Mouse (Mus musculus): Measurements from ENCODE around the gene Faah. TPM values are rescaled to one million over a fixed set of nuclear protein-coding genes. Genes with fewer than 3 reads are reported as not detected.

Faah gene
- 0.84 TPM in 1 of 2 replicates, not detected in the other for total RNA-seq (2015; ENCODE audit: low replicate concordance)
- total RNA-seq (2017; ENCODE audit: low replicate concordance) = 0.64 TPM in 1 of 2 replicates, not detected in the other

- no peak; the same call in 1 of the 2 replicates for ATAC-seq (replicated peaks; ENCODE audit: low FRiP score, poor library complexity, severe bottlenecking)
These were observed at the start of gene Faah for GRCm38 (mm10) chr4:116017902-116018746. Gene Faah, minus strand, starts transcription at chr4:116017926.

- ATAC-seq (replicated peaks; ENCODE audit: low FRiP score, poor library complexity, severe bottlenecking) = no peak
These were observed 46.1 kb upstream of the Faah start for GRCm38 (mm10) chr4:116063855-116064254.

- ATAC-seq (replicated peaks; ENCODE audit: low FRiP score, poor library complexity, severe bottlenecking) = no peak
These were observed 41.4 kb upstream of the Faah start for GRCm38 (mm10) chr4:116059012-116059726.

GRCm38 (mm10) chr4:116057559-116057958, 39.8 kb upstream of the Faah start:
- ATAC-seq (replicated peaks; ENCODE audit: low FRiP score, poor library complexity, severe bottlenecking) = no peak

- peak; percentile 98 for ATAC-seq (replicated peaks; ENCODE audit: low FRiP score, poor library complexity, severe bottlenecking)
These were observed 35.8 kb upstream of the Faah start, which contains the start of gene Nsun4 for GRCm38 (mm10) chr4:116053399-116053961. Gene Nsun4, minus strand, starts transcription at chr4:116053876.

- peak; percentile 39; the same call in 1 of the 2 replicates for ATAC-seq (replicated peaks; ENCODE audit: low FRiP score, poor library complexity, severe bottlenecking)
These were observed 35.0 kb upstream of the Faah start for GRCm38 (mm10) chr4:116052526-116053293.

- no peak for ATAC-seq (replicated peaks; ENCODE audit: low FRiP score, poor library complexity, severe bottlenecking)
These were observed 31.5 kb upstream of the Faah start for GRCm38 (mm10) chr4:116049211-116049610.

- ATAC-seq (replicated peaks; ENCODE audit: low FRiP score, poor library complexity, severe bottlenecking) = no peak
These were observed 30.6 kb upstream of the Faah start for GRCm38 (mm10) chr4:116048130-116048920.

- no peak for ATAC-seq (replicated peaks; ENCODE audit: low FRiP score, poor library complexity, severe bottlenecking)
These were observed 30.0 kb upstream of the Faah start for GRCm38 (mm10) chr4:116047681-116048080.

GRCm38 (mm10) chr4:116046604-116047003, 28.9 kb upstream of the Faah start:
- no peak for ATAC-seq (replicated peaks; ENCODE audit: low FRiP score, poor library complexity, severe bottlenecking)

GRCm38 (mm10) chr4:116042186-116042585, 24.5 kb upstream of the Faah start:
- no peak for ATAC-seq (replicated peaks; ENCODE audit: low FRiP score, poor library complexity, severe bottlenecking)

- no peak for ATAC-seq (replicated peaks; ENCODE audit: low FRiP score, poor library complexity, severe bottlenecking)
These were observed 22.7 kb upstream of the Faah start for GRCm38 (mm10) chr4:116040466-116040865.

GRCm38 (mm10) chr4:116033374-116033773, 15.6 kb upstream of the Faah start:
- ATAC-seq (replicated peaks; ENCODE audit: low FRiP score, poor library complexity, severe bottlenecking) = no peak

- no peak for ATAC-seq (replicated peaks; ENCODE audit: low FRiP score, poor library complexity, severe bottlenecking)
These were observed 15.2 kb upstream of the Faah start for GRCm38 (mm10) chr4:116032906-116033305.

- no peak for ATAC-seq (replicated peaks; ENCODE audit: low FRiP score, poor library complexity, severe bottlenecking)
These were observed 325 bp downstream of the Faah start for GRCm38 (mm10) chr4:116017300-116017901.

GRCm38 (mm10) chr4:116016862-116017299, 845 bp downstream of the Faah start:
- ATAC-seq (replicated peaks; ENCODE audit: low FRiP score, poor library complexity, severe bottlenecking) = no peak

GRCm38 (mm10) chr4:116016396-116016795, 1.3 kb downstream of the Faah start:
- ATAC-seq (replicated peaks; ENCODE audit: low FRiP score, poor library complexity, severe bottlenecking) = no peak

- ATAC-seq (replicated peaks; ENCODE audit: low FRiP score, poor library complexity, severe bottlenecking) = no peak
These were observed 1.7 kb downstream of the Faah start for GRCm38 (mm10) chr4:116015996-116016395.

Measured in erythroid progenitor cell, adult 5-6 weeks (primary cell).